Mouse (Mus musculus) lung, embryonic 15.5 days (tissue): Measurements from ENCODE around the gene Ugcg. TPM values are rescaled to one million over a fixed set of nuclear protein-coding genes. Genes with fewer than 3 reads are reported as not detected.

ENCODE experiments used
- ATAC-seq: fragments of 200-750 bp; cut with Nextera tagmentation; 2 replicates; pipeline ENCODE4 v1.8.0; 2017; ENCODE audit warnings: moderate number of reproducible peaks, borderline replicate concordance; ENCODE audit not compliant: low FRiP score, low TSS enrichment; ENCODE audit errors: extremely low read depth
- H3K27ac ChIP-seq: fragments of 300-500 bp; sonication (generic); 2 replicates; pipeline ENCODE4 v1.5.1; 2015; ENCODE audit warnings: moderate library complexity, mild to moderate bottlenecking, inconsistent platforms
- H3K27me3 ChIP-seq: fragments of 300-500 bp; sonication (generic); 2 replicates; pipeline ENCODE4 v1.6.1; 2015; ENCODE audit warnings: inconsistent platforms
- H3K36me3 ChIP-seq: fragments of 300-500 bp; sonication (generic); 2 replicates; pipeline ENCODE4 v1.6.1; 2015; ENCODE audit warnings: inconsistent platforms
- H3K4me1 ChIP-seq: fragments of 300-500 bp; sonication (generic); 2 replicates; pipeline ENCODE4 v1.6.1; 2015; ENCODE audit warnings: inconsistent platforms
- H3K4me2 ChIP-seq: fragments of 300-500 bp; sonication (generic); 2 replicates; pipeline ENCODE4 v1.6.1; 2015; ENCODE audit warnings: inconsistent platforms, mild to moderate bottlenecking, moderate library complexity
- H3K4me3 ChIP-seq: fragments of 300-500 bp; sonication (generic); 2 replicates; pipeline ENCODE4 v1.5.1; 2015; ENCODE audit warnings: mild to moderate bottlenecking, inconsistent platforms
- H3K9ac ChIP-seq: fragments of 300-500 bp; sonication (generic); 2 replicates; pipeline ENCODE4 v1.6.1; 2015; ENCODE audit warnings: inconsistent platforms
- H3K9me3 ChIP-seq: fragments of 300-500 bp; sonication (generic); 2 replicates; pipeline ENCODE4 v1.6.1; 2016; ENCODE audit warnings: inconsistent platforms
- WGBS: fragments of 180-500 bp; shearing (Covaris S2); methylation state at CpG from one replicate; pipeline ENCODE4 v1.1.7; 2015; 5-methylcytosine and 5-hydroxymethylcytosine counted together
- polyA plus RNA-seq: library from polyadenylated mRNA; unstranded; fragments of >200 nt; fragmentation: Nextera tagmentation; extraction: Ambion mirVana; gene quantifications from 2 replicates; pipeline ENCODE4 v1.2.1, GENCODE M21; 2015

Gene Ugcg
- polyA plus RNA-seq, 1 experiment from 2014 or later = 12.1 TPM

DNA sequence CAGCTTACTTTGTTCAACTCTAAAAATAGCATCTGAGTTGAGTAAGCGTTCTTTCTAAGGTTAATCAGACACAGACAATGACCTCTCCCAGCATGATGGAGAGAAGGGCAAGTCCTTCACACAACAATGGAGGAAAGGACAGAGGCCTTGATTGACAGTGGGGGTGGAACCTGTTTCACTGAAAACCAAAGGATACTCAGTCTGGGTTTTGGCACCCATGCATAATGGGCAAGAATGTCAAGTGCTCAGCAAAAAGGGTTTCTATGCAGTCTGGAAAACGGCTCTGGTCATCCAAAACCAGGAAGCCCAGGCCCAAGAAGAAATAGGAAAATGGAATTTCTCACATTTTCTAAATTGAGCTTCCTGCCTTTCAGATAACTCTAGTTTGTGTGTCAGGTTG lies 16.4 kb upstream of the Ugcg start:
- Histone ChIP-seq H3K9ac (no peak overlapping the region), H3K9me3 (no peaks in the 10 kb centered on the region), H3K27me3 (no peaks in the 10 kb centered on the region), H3K27ac (no peak overlapping the region), H3K4me3 (no peak overlapping the region), H3K4me1 (no peaks in the 10 kb centered on the region), H3K36me3 (no peaks in the 10 kb centered on the region), H3K4me2 (no peak overlapping the region)
- 47% methylated on average over 2 of the region's 2 CpGs for WGBS
- ATAC-seq = no peak

DNA sequence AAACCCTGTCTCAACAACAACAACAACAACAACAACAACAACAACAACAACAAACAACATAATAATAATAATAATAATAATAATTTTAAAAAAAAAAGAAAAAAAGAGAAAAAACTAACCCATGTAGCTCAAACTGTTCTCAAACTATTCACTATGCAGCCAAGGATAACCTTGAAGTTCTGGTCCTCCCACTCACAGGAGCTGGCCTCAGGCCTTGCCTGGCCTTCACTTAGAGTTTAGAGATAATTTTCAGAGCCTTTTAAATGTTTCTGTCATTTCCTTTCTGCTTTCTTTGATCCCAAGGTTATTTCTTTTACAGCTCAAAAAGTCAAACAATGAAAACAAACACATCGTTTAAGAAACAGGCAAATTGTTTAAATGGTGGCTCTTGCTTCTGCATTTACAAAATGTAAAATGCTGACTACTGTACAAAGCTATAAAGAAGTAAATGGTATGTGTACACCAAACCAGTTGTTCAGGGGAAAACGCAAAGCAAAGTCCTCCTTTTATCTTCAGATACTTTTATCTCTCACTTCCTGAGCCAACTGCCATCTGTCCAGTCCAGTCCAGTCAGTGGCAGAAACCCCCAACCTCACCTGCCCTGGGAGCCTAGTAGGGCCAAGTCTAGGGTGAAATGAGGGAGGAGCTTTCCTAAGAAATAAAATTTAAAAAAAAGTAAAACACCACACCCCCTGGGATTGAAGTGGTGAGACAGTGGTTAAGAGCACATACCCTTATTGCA lies 15.7 kb upstream of the Ugcg start:
- Histone ChIP-seq H3K4me3 (no peak overlapping the region), H3K27ac (no peak overlapping the region), H3K9me3 (no peaks in the 10 kb centered on the region), H3K9ac (no peak overlapping the region), H3K36me3 (no peaks in the 10 kb centered on the region), H3K4me2 (no peak overlapping the region), H3K4me1 (no peaks in the 10 kb centered on the region), H3K27me3 (no peaks in the 10 kb centered on the region)
- no peak for ATAC-seq
- 37% methylated on average over 2 of the region's 2 CpGs for WGBS

DNA sequence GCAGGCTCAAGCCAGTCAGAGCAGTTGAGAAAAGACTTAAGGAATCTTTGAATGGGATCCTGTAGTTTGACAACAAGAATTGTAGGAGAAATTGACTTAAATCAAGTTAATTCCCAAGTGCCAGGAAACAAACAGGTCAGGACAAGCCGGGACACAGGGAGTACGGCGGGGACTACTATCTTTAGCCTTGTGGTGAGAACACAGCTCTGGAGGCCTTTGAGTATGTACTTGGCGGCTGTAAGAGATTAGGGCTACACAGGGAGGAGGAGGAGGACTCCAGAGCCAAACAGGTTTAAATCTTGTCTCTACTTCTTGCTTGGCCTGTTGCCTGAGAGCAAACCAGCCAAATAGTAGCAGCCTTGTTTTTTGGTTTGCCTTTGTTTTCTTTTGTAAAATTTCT lies 14.1 kb upstream of the Ugcg start:
- no peak overlapping the region for H3K9ac ChIP-seq
- H3K9me3 ChIP-seq = no peaks in the 10 kb centered on the region
- no peak overlapping the region for H3K4me3 ChIP-seq
- 61% methylated on average over 4 of the region's 4 CpGs for WGBS
- no peak overlapping the region for H3K27ac ChIP-seq
- no peak overlapping the region for H3K4me2 ChIP-seq
- ATAC-seq = no peak
- no peaks in the 10 kb centered on the region for H3K27me3 ChIP-seq
- H3K4me1 ChIP-seq = no peaks in the 10 kb centered on the region
- H3K36me3 ChIP-seq = no peaks in the 10 kb centered on the region

DNA sequence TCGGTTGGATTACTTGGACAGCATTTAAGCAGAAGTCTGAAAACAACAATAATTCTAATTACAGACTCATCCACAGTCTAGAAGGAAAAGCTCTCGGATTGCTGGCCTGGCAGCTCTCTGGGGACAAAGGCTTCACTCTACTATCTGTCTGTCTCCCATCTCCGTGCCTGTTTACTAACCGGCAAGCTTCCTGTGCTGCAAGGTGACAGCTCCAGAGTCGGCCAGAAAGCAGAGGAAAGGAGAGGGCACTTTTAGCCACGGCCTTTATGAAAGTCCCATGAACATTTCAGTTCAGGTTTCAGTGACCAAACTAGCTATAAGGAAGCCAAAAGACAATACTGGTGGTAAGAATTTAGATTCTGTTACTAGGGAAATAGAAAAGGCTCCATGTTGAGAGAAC lies 13.1 kb upstream of the Ugcg start:
- 45% methylated on average over 6 of the region's 6 CpGs for WGBS
- Histone ChIP-seq H3K4me1 (no peaks in the 10 kb centered on the region), H3K36me3 (no peaks in the 10 kb centered on the region), H3K4me3 (no peak overlapping the region), H3K9ac (no peak overlapping the region), H3K27me3 (no peaks in the 10 kb centered on the region), H3K27ac (no peak overlapping the region), H3K9me3 (no peaks in the 10 kb centered on the region), H3K4me2 (no peak overlapping the region)
- no peak for ATAC-seq

DNA sequence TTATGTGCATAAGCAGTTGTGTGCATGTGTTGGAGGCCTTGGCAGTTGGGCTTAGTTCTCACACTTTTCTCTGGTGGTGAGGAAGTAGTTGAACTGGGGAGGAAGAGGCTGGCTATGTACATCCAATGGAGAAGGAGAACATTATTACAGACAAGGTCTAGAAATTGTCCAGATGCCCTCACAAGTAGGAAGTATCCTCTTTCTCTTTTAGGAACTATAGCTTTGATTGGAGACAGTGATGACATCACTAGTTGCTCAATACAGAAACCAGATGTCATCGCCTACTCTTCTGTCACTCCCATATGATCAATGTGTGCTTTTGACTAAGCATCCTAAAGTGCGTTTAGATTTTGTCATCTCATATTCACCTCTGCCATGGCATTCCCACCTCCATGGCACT lies 11.5 kb upstream of the Ugcg start:
- Histone ChIP-seq H3K9me3 (no peaks in the 10 kb centered on the region), H3K4me3 (no peak overlapping the region), H3K27me3 (no peaks in the 10 kb centered on the region), H3K36me3 (no peaks in the 10 kb centered on the region), H3K4me2 (no peak overlapping the region), H3K27ac (no peak overlapping the region), H3K9ac (no peak overlapping the region), H3K4me1 (no peaks in the 10 kb centered on the region)
- WGBS = 81% methylated on average over 2 of the region's 2 CpGs
- ATAC-seq = no peak

DNA sequence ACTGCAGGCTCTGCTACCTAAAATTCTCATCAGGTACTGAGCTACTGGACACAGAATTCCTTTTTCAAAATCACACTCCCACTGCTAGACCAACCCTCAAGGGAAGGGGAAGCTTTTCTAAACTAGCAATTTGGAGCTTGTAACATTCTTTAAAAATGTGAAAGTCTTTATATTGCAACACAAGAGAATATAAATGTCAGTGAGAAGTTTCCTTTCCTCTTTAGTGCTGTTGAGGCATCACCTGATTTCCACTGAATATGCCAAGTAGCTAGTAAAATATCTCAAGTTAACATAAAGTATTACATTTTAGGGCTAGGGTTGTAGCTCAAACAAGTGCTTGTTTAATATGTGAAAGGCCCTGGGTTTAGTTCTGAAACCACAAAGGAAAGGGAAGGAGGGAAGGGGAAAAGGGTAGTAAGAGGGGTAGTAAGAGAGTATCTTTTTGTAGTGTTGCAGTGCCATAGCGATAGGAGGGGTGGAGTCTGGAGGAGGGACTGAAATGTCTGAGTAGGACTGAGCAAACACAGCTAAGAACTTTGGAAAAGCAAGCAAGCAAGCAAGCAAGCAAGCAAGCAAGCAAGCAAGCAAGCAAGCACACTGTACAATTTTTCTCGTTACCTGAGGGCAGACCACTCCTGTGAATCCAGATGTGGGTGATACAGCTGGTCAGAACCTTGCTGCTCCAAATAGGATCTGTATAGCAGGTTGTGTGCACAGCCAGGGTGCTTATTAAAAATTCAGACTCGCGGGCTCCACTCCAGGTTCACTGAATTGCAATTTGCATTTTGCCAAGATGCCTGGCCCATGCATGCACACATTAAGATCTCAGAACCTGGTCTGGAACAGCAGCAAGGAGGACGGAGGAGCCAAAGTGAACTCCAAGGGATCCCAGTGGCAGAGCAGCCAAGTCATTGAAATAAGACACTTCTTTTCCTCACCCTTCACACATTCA lies 7.5 kb upstream of the Ugcg start:
- Histone ChIP-seq H3K4me3 (no peak overlapping the region), H3K36me3 (no peaks in the 10 kb centered on the region), H3K4me1 (no peaks in the 10 kb centered on the region), H3K9me3 (no peaks in the 10 kb centered on the region), H3K27ac (no peak overlapping the region), H3K9ac (no peak overlapping the region), H3K27me3 (no peaks in the 10 kb centered on the region), H3K4me2 (no peak overlapping the region)
- ATAC-seq = no peak
- 42% methylated on average over 5 of the region's 5 CpGs for WGBS

DNA sequence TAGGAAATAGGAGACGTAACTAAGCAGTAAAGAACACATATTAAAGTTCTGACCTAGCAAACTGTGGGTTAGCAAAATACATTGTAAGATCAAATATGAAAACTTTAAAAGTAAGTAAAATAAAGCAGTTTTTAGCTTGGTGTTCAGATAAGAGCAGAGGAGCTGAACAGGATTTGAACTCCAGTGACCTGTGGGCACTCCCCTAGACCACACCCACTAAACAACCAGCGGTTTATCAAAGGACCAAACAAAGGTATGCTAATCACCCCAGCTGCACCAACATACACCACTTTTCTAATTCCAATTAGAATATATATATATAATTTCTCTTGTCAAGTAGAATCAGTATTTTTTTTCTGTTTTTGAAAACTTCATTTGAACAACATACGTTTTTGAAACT lies 3.4 kb upstream of the Ugcg start:
- H3K27me3 ChIP-seq = no peaks in the 10 kb centered on the region
- no peaks in the 10 kb centered on the region for H3K9me3 ChIP-seq
- peaks cover 8% of the 10 kb centered on the region for H3K4me1 ChIP-seq
- no peak overlapping the region for H3K9ac ChIP-seq
- no peak overlapping the region for H3K4me3 ChIP-seq
- no peaks in the 10 kb centered on the region for H3K36me3 ChIP-seq
- no peak overlapping the region for H3K4me2 ChIP-seq
- no peak for ATAC-seq
- 68% methylated on average over 3 of the region's 3 CpGs for WGBS
- H3K27ac ChIP-seq = no peak overlapping the region

DNA sequence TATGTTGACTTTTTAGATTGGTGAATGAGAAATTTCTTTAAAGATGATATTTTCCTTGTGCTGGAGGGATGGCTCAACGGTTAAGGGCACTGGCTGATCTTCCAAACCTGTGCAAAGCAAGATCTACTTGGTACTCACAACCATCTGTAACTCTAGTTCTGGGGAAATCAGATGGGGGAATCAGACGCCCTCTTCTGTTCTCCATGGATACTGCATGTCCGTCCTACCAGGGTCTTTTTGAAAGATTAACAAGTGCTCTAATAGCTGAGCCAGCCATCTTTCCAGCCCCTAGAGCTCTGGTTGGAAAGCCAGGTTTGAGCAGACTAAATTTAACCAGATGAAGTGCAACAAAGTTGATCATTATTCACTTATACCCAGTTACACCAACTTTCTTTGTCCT lies 1.8 kb upstream of the Ugcg start:
- Histone ChIP-seq H3K9me3 (no peaks in the 10 kb centered on the region), H3K4me3 (no peak overlapping the region), H3K36me3 (no peaks in the 10 kb centered on the region), H3K27me3 (no peaks in the 10 kb centered on the region), H3K27ac (no peak overlapping the region), H3K4me2 (no peak overlapping the region), H3K4me1 (peaks cover 11% of the 10 kb centered on the region), H3K9ac (no peak overlapping the region)
- WGBS = 22% methylated on average over 3 of the region's 3 CpGs
- ATAC-seq = no peak

DNA sequence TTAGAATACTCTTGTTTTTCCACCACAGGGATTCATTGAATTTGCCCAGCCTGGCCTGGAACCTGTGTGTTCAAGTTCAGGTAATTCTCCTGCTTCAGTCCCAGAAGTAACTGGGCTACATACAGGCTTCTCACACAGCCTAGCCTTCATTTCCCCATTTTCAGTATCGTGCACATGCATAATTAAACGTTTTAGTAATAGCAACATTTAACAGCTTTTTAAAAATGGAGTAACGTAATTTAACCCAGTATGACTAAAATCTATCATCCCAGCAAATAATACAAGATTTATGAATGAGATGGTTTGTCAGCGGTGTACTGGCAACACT lies 619 bp upstream of the Ugcg start:
- H3K9me3 ChIP-seq = no peaks in the 10 kb centered on the region
- WGBS = 25% methylated on average over 4 of the region's 4 CpGs
- no peak for ATAC-seq
- H3K4me3 ChIP-seq = peak overlapping the region; percentile 85
- no peaks in the 10 kb centered on the region for H3K36me3 ChIP-seq
- H3K27ac ChIP-seq = peak overlapping the region; percentile 97
- peak overlapping the region; percentile 96 for H3K9ac ChIP-seq
- H3K4me1 ChIP-seq = peaks cover 11% of the 10 kb centered on the region
- no peaks in the 10 kb centered on the region for H3K27me3 ChIP-seq
- H3K4me2 ChIP-seq = peak overlapping the region; percentile 64

DNA sequence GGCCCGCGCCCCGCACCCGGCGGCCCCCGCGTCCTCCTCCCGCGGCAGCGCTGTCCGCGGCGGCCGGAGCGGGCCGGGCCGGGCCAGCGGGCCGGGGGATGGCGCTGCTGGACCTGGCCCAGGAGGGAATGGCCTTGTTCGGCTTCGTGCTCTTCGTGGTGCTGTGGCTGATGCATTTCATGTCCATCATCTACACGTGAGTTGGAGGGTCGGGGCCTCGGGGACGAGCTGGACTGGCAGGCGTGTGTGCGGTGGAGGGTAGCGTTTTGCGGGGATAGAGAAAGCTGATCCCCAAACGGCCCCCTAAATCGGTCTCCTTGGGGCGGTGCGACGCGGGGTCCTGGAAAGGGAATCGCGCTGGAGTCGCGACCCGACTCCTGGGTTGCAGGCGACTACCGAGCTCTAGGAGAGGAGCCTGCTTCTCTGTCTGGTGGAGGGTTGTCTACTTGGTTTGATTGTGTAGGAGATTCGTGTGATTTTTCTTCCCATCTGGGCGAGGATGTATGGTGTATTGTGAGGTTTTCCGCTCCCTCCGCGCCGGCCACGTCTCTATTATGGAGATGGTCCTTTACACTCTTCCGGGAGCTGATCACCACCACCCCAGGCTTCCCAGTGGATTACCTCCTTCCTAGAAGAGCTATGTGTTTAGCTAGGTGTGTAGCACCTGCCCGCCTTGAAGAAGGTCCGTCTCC lies 635 bp downstream of the Ugcg start:
- peak; percentile 7; the same call in 1 of the 2 replicates for ATAC-seq
- peak overlapping the region; percentile 85 for H3K4me3 ChIP-seq
- peak overlapping the region; percentile 96 for H3K9ac ChIP-seq
- no peaks in the 10 kb centered on the region for H3K27me3 ChIP-seq
- no peaks in the 10 kb centered on the region for H3K36me3 ChIP-seq
- peak overlapping the region; percentile 64 for H3K4me2 ChIP-seq
- no peaks in the 10 kb centered on the region for H3K9me3 ChIP-seq
- WGBS = under 1% methylated on average over 47 of the region's 54 CpGs
- peaks cover 11% of the 10 kb centered on the region for H3K4me1 ChIP-seq
- peak overlapping the region; percentile 97 for H3K27ac ChIP-seq

DNA sequence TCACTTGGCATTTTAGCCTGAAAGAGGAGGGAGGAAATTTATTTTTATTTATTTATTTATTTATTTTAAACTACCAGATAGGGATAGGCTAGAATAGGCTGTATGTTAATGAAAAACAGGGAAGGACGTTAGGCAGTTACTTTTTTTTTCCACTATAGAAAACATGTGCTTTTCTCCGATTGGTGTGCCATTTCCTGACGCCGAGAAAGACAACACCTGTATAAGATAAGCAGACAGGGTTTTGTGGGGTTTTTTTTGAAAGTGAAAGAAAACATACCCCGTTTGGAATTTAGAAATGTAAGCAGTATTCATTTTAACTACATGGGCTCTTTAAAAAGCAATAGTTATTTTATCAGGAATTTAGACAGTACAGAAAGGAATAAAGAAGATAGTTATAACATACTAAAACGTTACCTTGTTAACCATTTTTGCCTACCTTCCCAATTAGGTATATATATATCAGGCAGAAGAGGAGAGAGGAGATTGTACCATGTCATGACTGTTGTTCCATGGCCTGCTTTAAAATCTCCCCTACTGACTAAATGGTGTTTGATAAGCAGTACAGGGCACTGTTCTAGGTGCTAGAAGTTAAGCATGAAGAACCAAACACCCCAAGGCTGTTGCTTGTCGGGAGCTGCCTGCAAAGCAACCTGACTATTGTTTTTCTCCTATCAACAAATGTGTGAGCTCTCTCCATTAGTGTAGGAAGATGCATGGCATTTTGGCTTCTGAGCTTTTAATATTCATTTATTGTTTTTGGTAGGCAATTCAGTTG lies 1.8 kb downstream of the Ugcg start:
- peaks cover 19% of the 10 kb centered on the region for H3K4me1 ChIP-seq
- WGBS = 43% methylated on average over 7 of the region's 7 CpGs
- no peak for ATAC-seq
- no peaks in the 10 kb centered on the region for H3K9me3 ChIP-seq
- peak overlapping the region; percentile 85 for H3K4me3 ChIP-seq
- H3K36me3 ChIP-seq = no peaks in the 10 kb centered on the region
- peak overlapping the region; percentile 64 for H3K4me2 ChIP-seq
- H3K9ac ChIP-seq = no peak overlapping the region
- H3K27me3 ChIP-seq = no peaks in the 10 kb centered on the region
- no peak overlapping the region for H3K27ac ChIP-seq
